Mouse (Mus musculus) lung, postnatal 14 days (tissue): Measurements from ENCODE around the gene Ssxa1.
"Not testable (repeated sequence)": the region's sequence is repeated elsewhere in the genome, so short reads cannot be mapped to it uniquely, and the experiment has no call there.

Experiments
- DNase-seq: peaks from one replicate; pipeline ENCODE4 v3.0.0; 2021

Gene Ssxa1

GRCm38 (mm10) chrX:21115520-21115919 is at the start of gene Ssxa1:
TSS of gene Ssxa1 (plus strand) at chrX:21115820.
- no peak for DNase-seq

DNA sequence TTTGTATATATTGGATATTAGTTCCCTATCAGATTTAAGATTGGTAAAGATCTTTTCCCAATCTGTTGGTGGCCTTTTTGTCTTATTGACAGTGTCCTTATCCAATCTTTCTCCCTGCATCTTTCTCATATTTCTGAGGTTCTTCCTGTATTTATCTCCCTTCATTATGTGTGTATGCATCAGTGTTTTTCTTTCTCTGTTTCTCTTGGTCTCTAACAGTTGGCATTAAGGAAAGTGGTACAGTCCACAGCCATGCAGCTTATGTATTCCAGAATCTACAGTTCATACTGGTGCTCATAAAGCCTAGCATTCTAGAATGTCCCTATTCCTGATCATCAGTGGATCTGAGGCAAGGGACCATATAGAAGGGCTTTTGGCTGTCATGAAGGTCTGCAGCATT is 47.5 kb upstream of the Ssxa1 start, which contains the start of gene Spaca5:
Gene Spaca5, plus strand, starts transcription at position 301 of the 400 bp plus-strand sequence.
- DNase-seq, result no peak

DNA sequence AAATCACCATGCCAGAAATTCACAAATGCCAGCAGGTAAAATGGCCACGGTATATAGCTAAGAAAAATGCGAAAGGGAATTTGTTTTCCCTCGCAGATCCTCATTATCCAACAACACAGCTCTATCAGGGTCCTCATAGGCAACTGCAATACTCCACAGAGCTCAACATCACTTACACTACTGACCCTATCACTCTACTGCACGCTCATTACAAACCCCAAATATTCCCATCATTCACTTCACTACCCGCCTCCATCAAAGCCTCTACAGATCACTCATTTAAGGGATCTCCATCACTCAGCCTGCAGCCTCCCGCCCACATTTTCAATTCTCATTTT is 27.0 kb upstream of the Ssxa1 start:
- no peak for DNase-seq

GRCm38 (mm10) chrX:21088983-21089866 is 26.4 kb upstream of the Ssxa1 start, which contains the start of gene Zfp300:
TSS of gene Zfp300 (minus strand) at chrX:21089527.
- DNase-seq, result peak; percentile 65

- DNase-seq, result no peak
Measured at GRCm38 (mm10) chrX:21089867-21090239, 25.8 kb upstream of the Ssxa1 start.

DNA sequence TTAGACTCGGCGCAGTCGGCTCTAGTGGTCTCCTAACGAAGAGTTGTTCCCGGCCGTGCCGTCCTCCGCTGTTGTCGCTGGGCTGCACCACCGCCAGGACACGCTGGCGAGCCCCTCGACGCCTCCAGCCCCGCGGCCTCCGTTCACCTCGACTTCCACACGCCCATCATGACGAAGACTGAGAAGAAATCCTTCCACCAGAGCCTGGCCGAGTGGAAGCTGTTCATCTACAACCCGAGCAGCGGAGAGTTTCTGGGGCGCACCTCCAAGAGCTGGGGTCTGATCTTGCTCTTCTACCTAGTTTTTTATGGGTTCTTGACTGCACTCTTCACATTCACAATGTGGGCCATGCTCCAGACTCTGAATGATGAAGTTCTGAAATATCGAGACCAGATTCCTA is 31.1 kb downstream of the Ssxa1 start:
- DNase-seq, result not testable (repeated sequence)
